Mouse (Mus musculus): ENCODE measurements around the gene Syce1l. TPM values are rescaled to one million over a fixed set of nuclear protein-coding genes. Genes with fewer than 3 reads are reported as not detected.

Gene Syce1l
- polyA plus RNA-seq, 1 experiment: 0.61 TPM

DNA sequence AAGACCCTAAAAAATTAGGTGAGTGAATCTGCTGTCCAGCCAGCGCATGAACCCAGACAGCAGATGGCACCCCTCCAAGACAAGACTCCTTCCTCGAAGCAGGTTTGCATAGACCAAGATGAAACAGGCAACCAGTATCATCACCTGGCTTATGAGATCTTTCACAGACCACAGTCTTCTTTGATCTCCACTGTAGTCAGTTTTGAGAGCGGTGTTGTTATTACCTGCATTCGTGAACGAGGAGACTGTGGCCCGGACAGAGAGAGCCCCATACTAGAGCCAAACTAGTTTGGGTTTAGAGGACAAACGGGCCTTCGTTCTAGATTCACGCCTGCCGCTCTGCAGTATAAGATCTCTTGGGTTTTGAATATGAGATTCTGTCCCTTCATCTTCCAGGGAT lies 26.9 kb downstream of the Syce1l start:
- TF ChIP-seq CTCF (IDR thresholded peaks at IDR 0.05; ENCODE audit: extremely low read depth, insufficient read depth, low read length) (no peak), POLR2A (IDR thresholded peaks at IDR 0.05; ENCODE audit: extremely low read depth, insufficient read depth, low read length) (no peak)
- Histone ChIP-seq H3K4me1 (ENCODE audit: control insufficient read depth, insufficient read depth, low read length) (no peaks in the 10 kb centered on the region), H3K27ac (ENCODE audit: insufficient read depth, low read length) (no peak overlapping the region), H3K4me3 (ENCODE audit: insufficient read depth, low read length) (no peak overlapping the region)

DNA sequence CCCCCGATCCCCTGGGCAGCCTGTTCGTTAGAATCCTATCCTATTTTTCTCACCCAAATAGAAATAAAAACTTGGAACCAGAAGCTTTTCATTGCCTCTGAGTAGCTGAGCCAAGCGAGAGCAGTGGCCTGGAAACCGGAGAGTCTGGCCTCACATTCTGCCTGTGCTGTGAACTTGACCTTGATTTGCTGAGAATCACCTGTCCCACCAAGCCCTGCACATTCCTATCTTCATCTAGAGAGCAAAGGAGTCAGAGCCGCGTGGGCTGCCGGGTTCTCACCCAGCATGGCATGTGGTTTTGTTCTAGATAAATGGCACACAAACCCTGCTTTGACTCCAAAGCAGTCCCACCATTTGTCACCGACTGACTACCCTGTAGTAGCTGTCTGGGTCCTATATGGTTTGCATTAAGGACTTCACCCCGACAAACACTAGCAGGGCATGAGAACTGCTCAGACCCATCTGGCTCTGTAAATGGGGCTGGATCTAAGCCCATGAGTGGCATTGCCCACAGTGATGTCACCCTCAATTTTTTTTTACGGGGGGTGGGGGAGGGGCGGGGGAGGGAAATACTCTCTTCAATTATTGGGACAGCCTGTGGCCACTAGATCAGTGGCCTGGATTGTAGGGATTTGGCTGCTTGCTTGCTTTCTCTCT lies 29.7 kb downstream of the Syce1l start:
- no peaks in the 10 kb centered on the region for H3K4me1 ChIP-seq (ENCODE audit: control insufficient read depth, insufficient read depth, low read length)
- no peak overlapping the region for H3K27ac ChIP-seq (ENCODE audit: insufficient read depth, low read length)
- TF ChIP-seq POLR2A (IDR thresholded peaks at IDR 0.05; ENCODE audit: extremely low read depth, insufficient read depth, low read length) (no peak), CTCF (IDR thresholded peaks at IDR 0.05; ENCODE audit: extremely low read depth, insufficient read depth, low read length) (no peak)

DNA sequence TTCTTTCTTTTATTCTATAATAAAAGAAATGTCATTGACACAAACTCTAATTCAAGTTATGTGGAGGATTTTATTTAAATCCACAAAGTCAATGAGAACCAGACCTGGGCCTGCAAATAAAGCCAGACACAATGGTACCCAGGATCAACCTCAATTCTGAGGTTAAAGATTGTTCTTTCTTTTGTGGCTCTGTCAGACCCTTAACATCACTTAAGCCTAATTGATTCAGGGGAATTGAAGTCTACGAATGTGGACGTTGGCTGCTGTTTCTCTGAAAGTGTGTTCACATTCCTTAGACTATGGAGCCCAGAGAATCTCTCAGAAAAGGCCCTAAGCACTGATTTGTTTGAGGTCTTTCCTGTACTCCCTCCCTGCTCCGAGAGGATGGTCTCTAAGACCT lies 30.3 kb downstream of the Syce1l start:
- no peak for TF ChIP-seq POLR2A (IDR thresholded peaks at IDR 0.05; ENCODE audit: extremely low read depth, insufficient read depth, low read length)
- no peak for TF ChIP-seq CTCF (IDR thresholded peaks at IDR 0.05; ENCODE audit: extremely low read depth, insufficient read depth, low read length)
- Histone ChIP-seq H3K4me3 (ENCODE audit: insufficient read depth, low read length) (no peak overlapping the region), H3K27ac (ENCODE audit: insufficient read depth, low read length) (no peak overlapping the region), H3K4me1 (ENCODE audit: control insufficient read depth, insufficient read depth, low read length) (no peaks in the 10 kb centered on the region)

More for the DNA sequence above, 29.7 kb downstream of the Syce1l start:
- H3K4me3 ChIP-seq (ENCODE audit: insufficient read depth, low read length): no peak overlapping the region

DNA sequence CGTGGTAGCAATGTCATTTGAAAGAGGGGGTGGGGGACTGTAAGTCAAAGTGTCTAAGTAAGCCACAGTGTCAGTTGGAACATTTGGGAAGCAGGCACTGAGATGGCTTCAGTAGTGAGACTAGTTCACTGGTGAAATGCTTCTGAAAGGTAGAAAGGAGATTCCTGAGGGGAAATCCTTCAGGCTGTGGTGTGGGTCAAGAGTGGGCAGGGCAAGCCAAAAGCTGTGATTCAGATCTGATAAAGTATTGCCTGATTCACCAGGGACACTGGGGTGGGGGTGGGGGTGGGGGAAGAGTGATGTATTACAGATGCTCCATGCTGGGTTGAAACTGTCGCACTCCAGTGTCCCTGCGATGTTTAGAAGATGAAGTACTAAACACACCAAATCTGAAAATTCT lies 31.6 kb downstream of the Syce1l start:
- no peaks in the 10 kb centered on the region for H3K4me1 ChIP-seq (ENCODE audit: control insufficient read depth, insufficient read depth, low read length)
- no peak overlapping the region for H3K27ac ChIP-seq (ENCODE audit: insufficient read depth, low read length)
- no peak for TF ChIP-seq CTCF (IDR thresholded peaks at IDR 0.05; ENCODE audit: extremely low read depth, insufficient read depth, low read length)
- TF ChIP-seq POLR2A (IDR thresholded peaks at IDR 0.05; ENCODE audit: extremely low read depth, insufficient read depth, low read length): no peak
- no peak overlapping the region for H3K4me3 ChIP-seq (ENCODE audit: insufficient read depth, low read length)

DNA sequence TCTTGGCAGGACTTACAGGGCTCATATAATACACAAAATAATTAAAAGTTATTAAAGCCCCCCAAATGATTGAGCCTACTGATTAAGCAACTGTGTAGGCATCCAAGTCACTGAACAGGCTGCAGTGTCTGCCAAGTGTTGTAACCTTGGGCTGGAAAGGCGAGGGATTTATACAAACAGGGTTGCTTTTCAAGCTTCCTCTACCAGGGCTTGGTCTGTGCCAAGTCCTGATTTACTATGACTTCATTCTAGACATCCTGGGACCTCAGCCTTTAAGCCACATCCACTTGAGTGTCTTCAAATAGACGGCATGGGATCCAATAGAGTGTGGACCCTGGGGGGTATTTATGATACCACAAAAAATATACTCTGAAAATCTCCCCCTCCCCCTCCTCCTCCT lies 32.3 kb downstream of the Syce1l start:
- Histone ChIP-seq H3K4me3 (ENCODE audit: insufficient read depth, low read length) (no peak overlapping the region), H3K27ac (ENCODE audit: insufficient read depth, low read length) (no peak overlapping the region), H3K4me1 (ENCODE audit: control insufficient read depth, insufficient read depth, low read length) (no peaks in the 10 kb centered on the region)
- no peak for TF ChIP-seq CTCF (IDR thresholded peaks at IDR 0.05; ENCODE audit: extremely low read depth, insufficient read depth, low read length)

DNA sequence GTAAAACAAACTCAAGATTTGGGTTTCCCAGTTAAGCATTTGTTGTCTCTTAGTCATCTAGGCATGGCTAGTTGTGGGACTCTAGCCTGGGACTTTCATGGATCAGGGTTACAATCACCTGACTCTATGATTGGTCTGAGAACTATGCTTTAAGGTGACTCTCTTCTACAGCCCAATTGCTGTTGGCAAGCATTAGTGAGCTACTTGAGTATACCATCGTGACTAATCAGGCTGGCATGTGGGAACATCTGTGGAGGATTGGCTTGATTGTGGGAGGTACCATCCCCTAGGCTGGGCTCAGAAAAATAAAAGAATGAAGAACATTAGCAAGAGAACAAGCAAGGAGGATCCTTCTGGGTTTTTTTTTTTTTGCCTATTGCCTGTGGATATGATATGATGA lies 33.8 kb downstream of the Syce1l start:
- TF ChIP-seq POLR2A (IDR thresholded peaks at IDR 0.05; ENCODE audit: extremely low read depth, insufficient read depth, low read length) (no peak), CTCF (IDR thresholded peaks at IDR 0.05; ENCODE audit: extremely low read depth, insufficient read depth, low read length) (no peak)
- Histone ChIP-seq H3K27ac (ENCODE audit: insufficient read depth, low read length) (no peak overlapping the region), H3K4me1 (ENCODE audit: control insufficient read depth, insufficient read depth, low read length) (no peaks in the 10 kb centered on the region), H3K4me3 (ENCODE audit: insufficient read depth, low read length) (no peak overlapping the region)

DNA sequence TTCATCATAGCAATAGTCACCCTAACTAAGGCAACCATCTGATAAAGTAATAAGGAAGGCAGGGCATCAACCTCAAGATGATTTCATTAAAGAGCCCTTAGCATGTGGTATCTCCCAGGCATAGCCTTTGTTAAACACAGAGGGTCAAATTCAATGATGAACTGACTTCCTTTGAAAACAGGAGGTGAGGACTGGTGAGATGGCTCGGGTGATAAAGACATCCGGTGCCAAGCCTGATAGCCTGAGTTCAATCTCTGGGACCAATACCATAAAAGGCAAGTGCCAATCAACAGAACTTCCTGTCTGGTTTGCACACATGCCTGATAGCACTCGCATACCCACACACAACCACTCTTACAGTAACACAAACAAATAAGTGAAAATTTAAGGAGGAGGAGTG lies 36.3 kb downstream of the Syce1l start:
- TF ChIP-seq CTCF (IDR thresholded peaks at IDR 0.05; ENCODE audit: extremely low read depth, insufficient read depth, low read length): no peak
- no peak for TF ChIP-seq POLR2A (IDR thresholded peaks at IDR 0.05; ENCODE audit: extremely low read depth, insufficient read depth, low read length)
- Histone ChIP-seq H3K4me1 (ENCODE audit: control insufficient read depth, insufficient read depth, low read length) (no peaks in the 10 kb centered on the region), H3K27ac (ENCODE audit: insufficient read depth, low read length) (no peak overlapping the region), H3K4me3 (ENCODE audit: insufficient read depth, low read length) (no peak overlapping the region)

DNA sequence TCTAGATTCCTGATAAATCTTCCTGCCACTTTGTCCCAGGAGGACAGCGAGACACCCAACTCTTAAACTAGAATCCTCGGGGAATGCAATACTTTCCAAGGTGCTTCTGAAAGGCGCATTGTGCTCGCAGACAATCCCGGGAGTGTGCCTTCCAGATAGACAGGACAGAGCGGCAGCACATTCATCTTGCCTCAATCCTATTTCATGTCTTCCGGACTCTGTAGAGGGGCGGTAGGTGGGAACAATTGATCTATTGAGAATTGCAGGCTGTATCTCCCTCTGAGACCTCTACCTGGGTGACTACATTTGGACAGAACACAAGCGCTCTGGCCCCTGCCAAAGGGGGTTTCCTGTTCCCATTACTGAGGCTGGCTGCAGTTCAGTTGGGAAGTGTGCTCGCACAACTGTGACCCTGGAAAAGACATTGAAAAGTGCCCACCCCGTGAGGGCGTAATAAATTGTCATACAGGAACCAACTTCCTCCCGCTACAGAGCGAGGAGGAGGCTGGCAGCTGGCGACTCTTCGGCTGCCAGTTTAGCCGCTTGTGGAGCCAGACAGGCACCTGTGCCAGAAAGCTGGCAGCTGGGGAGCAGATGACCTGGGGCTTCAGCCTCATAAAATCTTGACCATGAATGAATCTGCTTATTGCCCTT lies 45.0 kb downstream of the Syce1l start:
- no peak overlapping the region for H3K4me3 ChIP-seq (ENCODE audit: insufficient read depth, low read length)
- no peak overlapping the region for H3K27ac ChIP-seq (ENCODE audit: insufficient read depth, low read length)
- TF ChIP-seq POLR2A (IDR thresholded peaks at IDR 0.05; ENCODE audit: extremely low read depth, insufficient read depth, low read length) (no peak), CTCF (IDR thresholded peaks at IDR 0.05; ENCODE audit: extremely low read depth, insufficient read depth, low read length) (no peak)
- no peaks in the 10 kb centered on the region for H3K4me1 ChIP-seq (ENCODE audit: control insufficient read depth, insufficient read depth, low read length)

DNA sequence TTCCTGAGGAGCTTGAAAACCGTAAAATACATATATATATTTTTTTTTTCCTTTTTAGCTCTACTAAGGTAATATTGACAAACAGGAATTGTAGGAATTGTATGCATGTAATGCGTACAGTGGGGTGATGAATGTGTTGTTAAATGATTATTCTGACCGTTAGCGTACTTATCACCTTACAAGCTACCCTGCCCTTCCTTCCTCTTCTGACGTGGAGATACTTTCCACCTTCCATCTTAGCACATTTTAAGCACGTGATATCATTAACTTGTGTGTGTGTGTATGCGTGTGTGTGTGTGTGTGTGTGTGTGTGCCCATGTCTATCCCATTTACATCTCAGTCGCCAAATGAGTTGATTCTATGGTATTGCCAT lies 45.5 kb downstream of the Syce1l start:
- Histone ChIP-seq H3K27ac (ENCODE audit: insufficient read depth, low read length) (no peak overlapping the region), H3K4me1 (ENCODE audit: control insufficient read depth, insufficient read depth, low read length) (no peaks in the 10 kb centered on the region), H3K4me3 (ENCODE audit: insufficient read depth, low read length) (no peak overlapping the region)
- TF ChIP-seq CTCF (IDR thresholded peaks at IDR 0.05; ENCODE audit: extremely low read depth, insufficient read depth, low read length): no peak
- no peak for TF ChIP-seq POLR2A (IDR thresholded peaks at IDR 0.05; ENCODE audit: extremely low read depth, insufficient read depth, low read length)

DNA sequence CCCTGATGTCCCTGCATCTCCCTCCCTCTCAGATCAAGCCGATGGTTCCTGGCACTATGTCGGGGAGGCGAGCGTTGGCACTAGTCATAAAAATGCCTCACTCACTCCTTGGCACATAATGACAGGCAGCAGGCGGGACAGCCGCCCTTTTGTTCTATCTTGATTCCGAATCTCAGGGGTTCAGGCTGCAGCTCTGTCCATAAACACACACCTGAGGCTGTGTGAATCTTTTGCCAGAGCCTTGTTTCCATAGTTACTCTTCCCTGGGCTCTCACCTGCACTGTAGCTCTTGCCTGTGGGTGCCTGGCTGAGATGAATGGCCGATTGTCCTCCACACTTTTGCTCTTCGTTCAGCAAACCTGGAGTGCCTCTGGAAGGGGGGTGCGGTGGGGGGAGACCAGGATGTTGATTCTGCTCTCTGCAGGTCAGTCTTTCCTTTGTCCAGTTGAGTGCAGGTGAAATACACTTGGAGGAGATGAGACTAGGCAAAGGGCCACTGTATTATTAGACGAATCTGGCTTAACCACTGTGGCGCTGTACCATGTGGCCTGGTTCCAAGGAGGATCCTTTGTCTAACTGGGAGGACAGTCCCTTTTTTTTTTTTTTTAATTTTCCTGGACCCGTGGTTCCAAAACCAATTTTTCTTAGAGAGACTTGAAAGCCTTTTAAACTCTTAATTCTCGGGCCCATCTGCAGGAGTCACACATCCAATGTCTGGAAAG lies 48.8 kb downstream of the Syce1l start:
- Histone ChIP-seq H3K4me1 (ENCODE audit: control insufficient read depth, insufficient read depth, low read length) (no peaks in the 10 kb centered on the region), H3K27ac (ENCODE audit: insufficient read depth, low read length) (no peak overlapping the region), H3K4me3 (ENCODE audit: insufficient read depth, low read length) (no peak overlapping the region)
- TF ChIP-seq CTCF (IDR thresholded peaks at IDR 0.05; ENCODE audit: extremely low read depth, insufficient read depth, low read length) (no peak), POLR2A (IDR thresholded peaks at IDR 0.05; ENCODE audit: extremely low read depth, insufficient read depth, low read length) (no peak)

All from cortical plate, adult 2 months (tissue).